Mouse (Mus musculus): ENCODE measurements around the gene Pmp22. TPM values are rescaled to one million over a fixed set of nuclear protein-coding genes. Genes with fewer than 3 reads are reported as not detected.

Pmp22 gene
- polyA plus RNA-seq, 1 experiment from 2014 or later = 95.6 TPM

DNA sequence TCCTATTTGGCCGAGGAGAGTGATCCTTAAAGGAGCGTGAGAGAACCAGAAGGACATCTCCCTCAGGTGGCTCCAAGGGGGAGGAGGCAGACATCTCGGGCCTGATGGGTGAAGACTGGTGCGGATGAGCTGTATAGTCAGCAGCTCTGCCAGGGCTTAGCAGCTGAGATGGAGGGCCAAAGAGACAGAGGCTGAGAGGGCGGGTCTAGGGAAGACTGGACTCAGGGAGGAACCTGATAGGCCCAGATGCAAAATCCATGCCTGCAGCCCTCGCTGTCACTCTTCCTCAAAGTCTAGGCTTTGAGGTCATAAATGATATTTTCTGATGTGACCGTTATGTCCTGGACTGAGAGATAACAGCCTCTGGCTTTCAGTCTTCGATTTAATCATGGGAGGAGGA lies 1.8 kb upstream of the Pmp22 start:
- Histone ChIP-seq H3K9me3 (ENCODE audit: control insufficient read depth, low read length) (no peaks in the 10 kb centered on the region), H3K36me3 (ENCODE audit: control insufficient read depth, insufficient read depth, low read length) (no peaks in the 10 kb centered on the region), H3K4me1 (ENCODE audit: control insufficient read depth in 2 of 2, insufficient read depth in 2 of 2, low read length in 2 of 2) (peaks cover 23 to 37% of the 10 kb centered on the region in 2 experiments), H3K27ac (replicated peaks in 1 of 2; ENCODE audit: control insufficient read depth in 1 of 2, insufficient read depth in 1 of 2, low read depth in 2 of 2, low read length in 2 of 2) (no peak overlapping the region), H3K4me3 (ENCODE audit: control insufficient read depth in 1 of 2, insufficient read depth in 1 of 2, low read depth in 1 of 2, low read length in 2 of 2) (no peak overlapping the region), H3K9ac (ENCODE audit: low read length) (no peak overlapping the region), H3K27me3 (ENCODE audit: control insufficient read depth, insufficient read depth, low read length) (no peaks in the 10 kb centered on the region), H3K4me2 (ENCODE audit: low read length) (no peak overlapping the region)
- ATAC-seq (ENCODE audit: insufficient number of reproducible peaks, insufficient read depth, low FRiP score, low read depth) = no peak
- WGBS = 77% methylated on average over 8 of the region's 8 CpGs

DNA sequence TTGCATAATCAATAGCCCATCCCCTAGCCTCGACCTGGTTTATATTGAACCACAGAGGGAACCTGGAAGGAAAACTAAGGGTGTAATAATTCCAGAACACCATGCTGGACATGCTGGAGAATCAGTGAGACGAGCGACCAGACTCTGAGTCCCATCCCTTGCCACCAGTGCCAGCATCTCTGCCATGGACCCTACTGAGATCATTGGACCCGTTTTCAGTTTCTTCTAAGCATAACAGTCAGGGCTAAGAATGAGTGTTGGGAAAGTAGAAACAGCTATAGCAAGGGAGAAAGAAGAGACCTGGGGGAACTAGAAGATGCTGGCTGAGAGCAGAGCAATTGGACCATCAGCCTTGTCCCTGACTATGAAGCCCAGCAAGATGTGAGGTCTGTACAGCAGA lies 1.3 kb upstream of the Pmp22 start:
- ATAC-seq (ENCODE audit: insufficient number of reproducible peaks, insufficient read depth, low FRiP score, low read depth) = no peak
- Histone ChIP-seq H3K27ac (replicated peaks in 1 of 2; ENCODE audit: control insufficient read depth in 1 of 2, insufficient read depth in 1 of 2, low read depth in 2 of 2, low read length in 2 of 2) (no peak overlapping the region), H3K4me3 (ENCODE audit: control insufficient read depth in 1 of 2, insufficient read depth in 1 of 2, low read depth in 1 of 2, low read length in 2 of 2) (no peak overlapping the region), H3K9me3 (ENCODE audit: control insufficient read depth, low read length) (no peaks in the 10 kb centered on the region), H3K4me1 (ENCODE audit: control insufficient read depth in 2 of 2, insufficient read depth in 2 of 2, low read length in 2 of 2) (peaks cover 23 to 37% of the 10 kb centered on the region in 2 experiments), H3K36me3 (ENCODE audit: control insufficient read depth, insufficient read depth, low read length) (no peaks in the 10 kb centered on the region), H3K9ac (ENCODE audit: low read length) (no peak overlapping the region), H3K27me3 (ENCODE audit: control insufficient read depth, insufficient read depth, low read length) (no peaks in the 10 kb centered on the region), H3K4me2 (ENCODE audit: low read length) (no peak overlapping the region)
- 79% methylated on average over 4 of the region's 4 CpGs for WGBS

DNA sequence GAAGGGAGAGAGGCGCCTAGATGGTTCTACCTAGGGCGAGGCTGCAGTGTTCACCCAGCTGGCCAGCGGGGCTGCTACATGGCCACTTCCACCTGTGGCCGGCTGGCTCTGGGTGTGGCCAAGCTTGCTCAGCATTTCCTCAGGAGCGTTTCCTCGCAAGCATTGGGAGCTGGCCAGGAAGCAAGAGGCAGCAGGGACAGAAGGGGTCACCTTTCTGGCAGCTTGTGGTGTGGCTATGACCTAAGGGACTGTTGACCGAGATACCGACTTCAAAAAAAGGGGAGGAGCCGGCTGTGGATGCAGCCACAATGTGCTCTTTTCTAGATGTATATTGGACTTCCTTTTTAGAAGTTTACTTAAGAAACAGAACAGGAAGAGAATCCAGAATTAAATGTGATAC lies 593 bp downstream of the Pmp22 start:
- H3K4me3 ChIP-seq (ENCODE audit: control insufficient read depth in 1 of 2, insufficient read depth in 1 of 2, low read depth in 1 of 2, low read length in 2 of 2) = peak overlapping the region in 1 of 2 experiments; percentile 16; a peak in 2 of 4 replicates

DNA sequence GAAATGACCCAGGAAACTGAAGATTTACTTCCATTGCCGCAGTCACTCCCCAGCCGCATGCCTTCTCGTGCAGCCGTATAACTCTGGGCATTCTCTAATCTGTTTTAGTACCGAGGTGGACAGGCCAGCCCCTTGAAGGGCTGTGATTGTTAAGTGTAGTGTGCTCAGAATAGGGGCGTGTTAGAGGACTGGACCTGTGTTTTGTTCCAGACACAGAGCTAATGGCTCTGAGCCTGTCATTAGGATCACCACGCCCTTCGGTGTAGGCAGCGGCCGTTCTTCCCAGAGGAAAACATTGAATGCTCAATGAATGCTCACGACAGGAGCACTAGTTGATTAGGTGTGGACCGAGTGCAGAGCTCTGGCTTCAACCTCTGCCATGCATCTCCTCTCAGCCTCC lies 1.1 kb downstream of the Pmp22 start:
- peak overlapping the region in 1 of 2 experiments; percentile 58; a peak in 2 of 4 replicates for H3K27ac ChIP-seq (replicated peaks in 1 of 2; ENCODE audit: control insufficient read depth in 1 of 2, insufficient read depth in 1 of 2, low read depth in 2 of 2, low read length in 2 of 2)
- ATAC-seq (ENCODE audit: insufficient number of reproducible peaks, insufficient read depth, low FRiP score, low read depth) = no peak
- H3K36me3 ChIP-seq (ENCODE audit: control insufficient read depth, insufficient read depth, low read length) = peaks cover 11% of the 10 kb centered on the region; the same call in 1 of the 2 replicates
- H3K4me3 ChIP-seq (ENCODE audit: control insufficient read depth in 1 of 2, insufficient read depth in 1 of 2, low read depth in 1 of 2, low read length in 2 of 2) = peak overlapping the region in 1 of 2 experiments; percentile 16; a peak in 1 of 4 replicates
- H3K27me3 ChIP-seq (ENCODE audit: control insufficient read depth, insufficient read depth, low read length) = no peaks in the 10 kb centered on the region
- H3K4me1 ChIP-seq (ENCODE audit: control insufficient read depth in 2 of 2, insufficient read depth in 2 of 2, low read length in 2 of 2) = peaks cover 27 to 43% of the 10 kb centered on the region in 2 experiments
- 11% methylated on average over 12 of the region's 12 CpGs for WGBS
- no peak overlapping the region for H3K9ac ChIP-seq (ENCODE audit: low read length)
- no peaks in the 10 kb centered on the region for H3K9me3 ChIP-seq (ENCODE audit: control insufficient read depth, low read length)
- H3K4me2 ChIP-seq (ENCODE audit: low read length) = peak overlapping the region; percentile 95

More for the DNA sequence above, 593 bp downstream of the Pmp22 start:
- peaks cover 27 to 43% of the 10 kb centered on the region in 2 experiments for H3K4me1 ChIP-seq (ENCODE audit: control insufficient read depth in 2 of 2, insufficient read depth in 2 of 2, low read length in 2 of 2)
- peak overlapping the region in 1 of 2 experiments; percentile 58; a peak in 2 of 4 replicates for H3K27ac ChIP-seq (replicated peaks in 1 of 2; ENCODE audit: control insufficient read depth in 1 of 2, insufficient read depth in 1 of 2, low read depth in 2 of 2, low read length in 2 of 2)
- H3K27me3 ChIP-seq (ENCODE audit: control insufficient read depth, insufficient read depth, low read length) = no peaks in the 10 kb centered on the region
- peak overlapping the region; percentile 95 for H3K4me2 ChIP-seq (ENCODE audit: low read length)
- H3K9ac ChIP-seq (ENCODE audit: low read length) = no peak overlapping the region
- 25% methylated on average over 9 of the region's 9 CpGs for WGBS
- no peak for ATAC-seq (ENCODE audit: insufficient number of reproducible peaks, insufficient read depth, low FRiP score, low read depth)
- H3K9me3 ChIP-seq (ENCODE audit: control insufficient read depth, low read length) = no peaks in the 10 kb centered on the region
- peaks cover 6% of the 10 kb centered on the region; the same call in 1 of the 2 replicates for H3K36me3 ChIP-seq (ENCODE audit: control insufficient read depth, insufficient read depth, low read length)

DNA sequence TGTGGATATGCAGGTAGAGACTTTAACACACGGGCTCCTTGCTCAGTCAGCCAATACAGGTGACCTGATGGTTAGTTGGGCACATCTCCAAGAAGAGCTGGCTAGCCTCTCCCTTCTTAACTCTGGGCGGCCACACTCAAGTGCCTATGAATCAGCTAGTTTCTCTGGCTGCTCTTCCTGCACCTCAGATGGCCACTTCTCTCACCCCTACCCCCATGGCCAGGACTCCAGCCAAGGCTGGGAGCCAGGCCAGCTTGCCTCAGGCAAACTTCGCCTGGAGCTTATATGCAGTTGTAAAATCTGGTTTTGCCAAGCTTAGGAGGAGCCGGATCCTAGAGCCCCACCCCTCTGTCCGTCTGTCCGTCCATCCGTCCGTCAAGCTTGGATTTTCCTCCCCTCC lies 1.7 kb downstream of the Pmp22 start:
- Histone ChIP-seq H3K9me3 (ENCODE audit: control insufficient read depth, low read length) (no peaks in the 10 kb centered on the region), H3K27ac (replicated peaks in 1 of 2; ENCODE audit: control insufficient read depth in 1 of 2, insufficient read depth in 1 of 2, low read depth in 2 of 2, low read length in 2 of 2) (peak overlapping the region in 1 of 2 experiments; percentile 90; a peak in 1 of 4 replicates), H3K4me3 (ENCODE audit: control insufficient read depth in 1 of 2, insufficient read depth in 1 of 2, low read depth in 1 of 2, low read length in 2 of 2) (peak overlapping the region; percentile 55 to 76), H3K4me2 (ENCODE audit: low read length) (peak overlapping the region; percentile 95), H3K27me3 (ENCODE audit: control insufficient read depth, insufficient read depth, low read length) (no peaks in the 10 kb centered on the region), H3K4me1 (ENCODE audit: control insufficient read depth in 2 of 2, insufficient read depth in 2 of 2, low read length in 2 of 2) (peaks cover 27 to 46% of the 10 kb centered on the region in 2 experiments), H3K9ac (ENCODE audit: low read length) (peak overlapping the region; percentile 92), H3K36me3 (ENCODE audit: control insufficient read depth, insufficient read depth, low read length) (peaks cover 13% of the 10 kb centered on the region; the same call in 1 of the 2 replicates)
- no peak for ATAC-seq (ENCODE audit: insufficient number of reproducible peaks, insufficient read depth, low FRiP score, low read depth)
- WGBS = 30% methylated on average over 8 of the region's 8 CpGs

DNA sequence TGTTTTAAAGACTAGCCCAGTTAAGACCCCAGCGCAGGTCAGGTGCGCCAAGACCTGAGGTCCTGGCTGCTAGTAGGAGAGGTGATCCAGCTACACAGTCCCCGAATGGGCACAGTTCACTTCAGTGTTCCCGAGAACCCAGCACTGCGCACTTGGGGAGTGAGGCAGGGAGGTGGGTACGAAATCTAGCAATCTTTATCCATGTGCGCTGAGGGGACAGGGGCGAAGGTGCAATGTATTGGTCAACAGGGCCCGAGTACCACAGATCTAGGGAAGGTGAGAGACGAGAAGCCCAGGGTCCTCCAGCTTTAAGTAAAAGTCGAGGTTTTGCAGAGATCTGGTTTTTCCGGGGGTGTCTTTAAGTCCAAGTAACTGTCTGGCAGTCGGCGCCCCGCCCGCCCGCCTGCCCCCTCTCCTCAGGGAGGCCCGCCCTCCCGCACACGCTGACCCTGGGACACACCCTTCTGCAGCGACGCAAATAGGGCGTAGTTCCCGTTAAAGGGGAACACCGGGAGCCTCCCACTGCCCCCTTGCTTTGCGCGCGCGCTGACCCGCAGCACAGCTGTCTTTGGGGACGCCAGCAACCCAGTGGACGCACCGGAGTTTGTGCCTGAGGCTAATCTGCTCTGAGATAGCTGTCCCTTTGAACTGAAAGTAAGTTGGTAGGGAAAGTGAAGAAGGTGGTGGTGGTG lies 2.4 kb downstream of the Pmp22 start:
- peaks cover 13% of the 10 kb centered on the region; the same call in 1 of the 2 replicates for H3K36me3 ChIP-seq (ENCODE audit: control insufficient read depth, insufficient read depth, low read length)
- H3K9ac ChIP-seq (ENCODE audit: low read length) = peak overlapping the region; percentile 92
- no peaks in the 10 kb centered on the region for H3K27me3 ChIP-seq (ENCODE audit: control insufficient read depth, insufficient read depth, low read length)
- H3K4me2 ChIP-seq (ENCODE audit: low read length) = peak overlapping the region; percentile 95
- H3K27ac ChIP-seq (replicated peaks in 1 of 2; ENCODE audit: control insufficient read depth in 1 of 2, insufficient read depth in 1 of 2, low read depth in 2 of 2, low read length in 2 of 2) = peak overlapping the region; percentile 6 to 90; a peak in 3 of 4 replicates
- no peaks in the 10 kb centered on the region for H3K9me3 ChIP-seq (ENCODE audit: control insufficient read depth, low read length)
- H3K4me1 ChIP-seq (ENCODE audit: control insufficient read depth in 2 of 2, insufficient read depth in 2 of 2, low read length in 2 of 2) = peaks cover 25 to 46% of the 10 kb centered on the region in 2 experiments
- WGBS = 5% methylated on average over 33 of the region's 33 CpGs
- ATAC-seq (ENCODE audit: insufficient number of reproducible peaks, insufficient read depth, low FRiP score, low read depth) = no peak; the same call in 1 of the 2 replicates
- H3K4me3 ChIP-seq (ENCODE audit: control insufficient read depth in 1 of 2, insufficient read depth in 1 of 2, low read depth in 1 of 2, low read length in 2 of 2) = peak overlapping the region; percentile 55 to 76

DNA sequence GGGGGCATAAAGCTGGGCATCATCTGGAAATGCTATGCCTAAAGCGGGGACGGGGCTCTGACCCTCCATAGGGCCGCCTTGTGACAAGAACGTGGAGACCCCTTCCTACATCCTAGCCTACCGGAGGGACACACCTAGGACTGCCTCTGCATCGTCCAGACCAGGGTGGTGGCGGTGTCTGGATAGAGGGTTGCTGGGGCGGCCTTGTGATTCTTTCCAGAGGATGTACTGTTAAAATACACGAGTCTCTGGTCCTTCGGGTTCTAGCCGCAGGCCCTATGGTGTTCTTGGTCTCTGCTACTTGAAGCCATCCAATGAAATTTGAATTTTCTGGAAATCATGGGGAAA lies 2.9 kb downstream of the Pmp22 start:
- Histone ChIP-seq H3K27ac (replicated peaks in 1 of 2; ENCODE audit: control insufficient read depth in 1 of 2, insufficient read depth in 1 of 2, low read depth in 2 of 2, low read length in 2 of 2) (peak overlapping the region; percentile 6 to 90; a peak in 3 of 4 replicates), H3K4me1 (ENCODE audit: control insufficient read depth in 2 of 2, insufficient read depth in 2 of 2, low read length in 2 of 2) (peaks cover 27 to 48% of the 10 kb centered on the region in 2 experiments), H3K36me3 (ENCODE audit: control insufficient read depth, insufficient read depth, low read length) (peaks cover 17% of the 10 kb centered on the region), H3K27me3 (ENCODE audit: control insufficient read depth, insufficient read depth, low read length) (no peaks in the 10 kb centered on the region), H3K4me3 (ENCODE audit: control insufficient read depth in 1 of 2, insufficient read depth in 1 of 2, low read depth in 1 of 2, low read length in 2 of 2) (peak overlapping the region; percentile 55 to 76), H3K9ac (ENCODE audit: low read length) (peak overlapping the region; percentile 92), H3K4me2 (ENCODE audit: low read length) (peak overlapping the region; percentile 95), H3K9me3 (ENCODE audit: control insufficient read depth, low read length) (no peaks in the 10 kb centered on the region)
- 3% methylated on average over 11 of the region's 11 CpGs for WGBS
- ATAC-seq (ENCODE audit: insufficient number of reproducible peaks, insufficient read depth, low FRiP score, low read depth) = no peak
